Mouse (Mus musculus) hindbrain, postnatal 0 days (tissue): ENCODE measurements around the gene Nmrk1. TPM values are rescaled to one million over a fixed set of nuclear protein-coding genes. Genes with fewer than 3 reads are reported as not detected.

Experiments
- ATAC-seq: fragments of 200-750 bp; cut with Nextera tagmentation; 2 replicates; pipeline ENCODE4 v1.8.0; 2017; ENCODE audit warnings: mild to moderate bottlenecking, moderate TSS enrichment, moderate library complexity
- DNase-seq: peaks from one replicate; pipeline ENCODE4 v3.0.0-alpha.2; 2015; ENCODE audit warnings: low spot score
- H3K27ac ChIP-seq: fragments of 300-500 bp; sonication (generic); 2 replicates; pipeline ENCODE4 v1.5.1; 2014; ENCODE audit warnings: mild to moderate bottlenecking
- H3K27me3 ChIP-seq: fragments of 300-500 bp; sonication (generic); 2 replicates; pipeline ENCODE4 v1.6.1; 2014; ENCODE audit warnings: low read length, mixed read lengths; ENCODE audit not compliant: insufficient read depth
- H3K36me3 ChIP-seq: fragments of 300-500 bp; sonication (generic); 2 replicates; pipeline ENCODE4 v1.6.1; 2014; ENCODE audit warnings: low read length, mixed read lengths; ENCODE audit not compliant: insufficient read depth
- H3K4me1 ChIP-seq: fragments of 300-500 bp; sonication (generic); 2 replicates; pipeline ENCODE4 v1.6.1; 2014; ENCODE audit warnings: antibody characterized with exemption, low read length, mixed read lengths; ENCODE audit not compliant: insufficient read depth
- H3K4me2 ChIP-seq: fragments of 300-500 bp; sonication (generic); 2 replicates; pipeline ENCODE4 v1.6.1; 2014; ENCODE audit warnings: low read depth, mild to moderate bottlenecking, low read length, moderate library complexity, mixed read lengths
- H3K4me3 ChIP-seq: fragments of 300-500 bp; sonication (generic); 2 replicates; pipeline ENCODE4 v1.5.1; 2014; ENCODE audit warnings: low read length
- H3K9ac ChIP-seq: fragments of 300-500 bp; sonication (generic); replicated peaks from 2 replicates; pipeline ENCODE4 v1.6.1; 2014; ENCODE audit warnings: mild to moderate bottlenecking, low read length, moderate library complexity, mixed read lengths
- H3K9me3 ChIP-seq: fragments of 300-500 bp; sonication (generic); 2 replicates; pipeline ENCODE4 v1.6.1; 2016; ENCODE audit warnings: low read length, mixed read lengths
- CTCF ChIP-seq: IDR thresholded peaks from 2 replicates; pipeline ENCODE4 v1.5.1; 2016; ENCODE audit warnings: antibody characterized with exemption, control low read depth, low read depth
- WGBS: fragments of 180-500 bp; shearing (Covaris S2); extraction: QIAGEN DNeasy Blood & Tissue Kit; methylation state at CpG from one replicate; pipeline ENCODE4 v1.1.7; 2014; 5-methylcytosine and 5-hydroxymethylcytosine counted together
- polyA plus RNA-seq: library from polyadenylated mRNA; unstranded; fragments of >200 nt; fragmentation: Nextera tagmentation; extraction: Ambion mirVana; gene quantifications from 2 replicates; pipeline ENCODE4 v1.2.1, GENCODE M21; 2015
- total RNA-seq: library from RNA; depleted of rRNA; stranded (reverse); fragments of >200 nt; gene quantifications from 2 replicates; pipeline ENCODE4 v1.2.3, GENCODE M21; 2014; rRNA removed

Gene Nmrk1
- total and polyA plus RNA-seq, 2 experiments from 2014 or later, result 9.2 to 10.6 TPM

DNA sequence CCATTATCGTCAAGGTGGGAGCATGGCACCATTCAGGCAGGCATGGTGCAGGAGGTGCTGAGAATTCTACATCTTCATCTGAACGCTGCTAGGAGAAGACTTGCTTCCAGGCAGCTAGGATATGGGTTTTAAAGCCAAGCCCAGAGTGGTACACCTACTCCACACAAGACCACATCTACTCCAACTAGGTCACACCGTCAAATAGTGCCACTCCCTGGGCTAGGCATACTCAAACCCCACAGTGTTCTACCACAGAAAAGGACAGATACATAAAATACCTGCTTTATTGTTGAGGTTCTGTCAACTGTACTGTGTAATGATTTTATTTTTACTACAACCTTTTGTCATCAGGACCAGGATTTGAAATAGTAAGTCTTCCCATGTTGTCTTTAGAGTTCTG, 63.4 kb downstream of the Nmrk1 start:
- Histone ChIP-seq H3K4me2 (no peak overlapping the region), H3K27ac (no peak overlapping the region), H3K9ac (no peak overlapping the region), H3K9me3 (no peaks in the 10 kb centered on the region), H3K4me1 (no peaks in the 10 kb centered on the region), H3K36me3 (0 out of 2 replicates have a peak, but pooled peaks cover 5% of the 10 kb centered on the region), H3K4me3 (no peak overlapping the region), H3K27me3 (no peaks in the 10 kb centered on the region)
- WGBS, result 96% methylated on average over 3 of the region's 3 CpGs
- no peak for ATAC-seq
- TF ChIP-seq CTCF, result no peak
- DNase-seq, result no peak

- no peaks in the 10 kb centered on the region for H3K27me3 ChIP-seq
- ATAC-seq (no peak), DNase-seq (no peak)
- H3K9ac ChIP-seq, result no peak overlapping the region
- TF ChIP-seq CTCF, result no peak
- no peak overlapping the region for H3K27ac ChIP-seq
- no peak overlapping the region for H3K4me3 ChIP-seq
- WGBS, result 93% methylated on average over 1 of the region's 1 CpGs
- no peaks in the 10 kb centered on the region for H3K4me1 ChIP-seq
- no peaks in the 10 kb centered on the region for H3K9me3 ChIP-seq
- 0 out of 2 replicates have a peak, but pooled peaks cover 5% of the 10 kb centered on the region for H3K36me3 ChIP-seq
- H3K4me2 ChIP-seq, result no peak overlapping the region
Observed at GRCm38 (mm10) chr19:18695552-18695951, 63.8 kb downstream of the Nmrk1 start.

Other genes with a start within 250 kb of the Nmrk1 start
- gene Ostf1, start 127 bp upstream of the Nmrk1 start, total RNA-seq, result 42.4 and 46.0 TPM in 2 replicates
- 67.9 and 78.0 TPM in 2 replicates for gene Ostf1, start 127 bp upstream of the Nmrk1 start, polyA plus RNA-seq
- gene Carnmt1, start 38.8 kb downstream of the Nmrk1 start, total RNA-seq, result 17.9 and 19.2 TPM in 2 replicates
- 22.1 and 23.1 TPM in 2 replicates for gene Carnmt1, start 38.8 kb downstream of the Nmrk1 start, polyA plus RNA-seq
- 49.0 and 57.9 TPM in 2 replicates for gene D030056L22Rik, start 81.2 kb downstream of the Nmrk1 start, total RNA-seq
- 40.2 and 40.8 TPM in 2 replicates for gene D030056L22Rik, start 81.2 kb downstream of the Nmrk1 start, polyA plus RNA-seq
- 0.26 and 0.43 TPM in 2 replicates for gene Trpm6, start 118.0 kb downstream of the Nmrk1 start, total RNA-seq
- gene Trpm6, start 118.0 kb downstream of the Nmrk1 start, polyA plus RNA-seq, result 0.29 and 0.31 TPM in 2 replicates